In genomic region chr1:133068268-133068667, GRCm38 (mm10) we compare ENCODE assay signal across 10 mouse cellular contexts. TPM values are rescaled to one million over a fixed set of nuclear protein-coding genes. Genes with fewer than 3 reads are reported as not detected.
DNase-seq lines count a peak whose midpoint lies in the region; ATAC-seq and TF ChIP-seq lines count a peak whose summit lies in the region.
"Had no signal": no experiment of that assay in that cellular context is flagged by ENCODE, and none has a peak within 500 bp of the region (broad histone marks: within the 10 kb centered on the region; RNA-seq: fewer than 3 reads in every experiment).

No protein-coding gene starts in this region.

- no peak overlapping the region for H3K4me3 ChIP-seq in kidney, postnatal 0 days (replicated peaks; ENCODE audit: low read depth, low read length)
- no peak overlapping the region for H3K4me3 ChIP-seq in forebrain, embryonic 12.5 days (replicated peaks)
- H3K4me3 ChIP-seq in heart, embryonic 14.5 days (ENCODE audit: control insufficient read depth in 1 of 2, insufficient read depth in 1 of 2, low read depth in 1 of 2, low read length in 2 of 2): peak overlapping the region; percentile 28 to 39
- H3K4me3 ChIP-seq in midbrain, embryonic 14.5 days (replicated peaks; ENCODE audit: low read depth, low read length): no peak overlapping the region
- H3K4me3 ChIP-seq: embryonic facial prominence, embryonic 12.5 days had no signal

- no peak overlapping the region for H3K9ac ChIP-seq in kidney, postnatal 0 days (ENCODE audit: low read depth, low read length)
- H3K9ac ChIP-seq in forebrain, embryonic 12.5 days: no peak overlapping the region
- peak overlapping the region; percentile 77 for H3K9ac ChIP-seq in heart, embryonic 14.5 days (ENCODE audit: low read length)
- H3K9ac ChIP-seq in midbrain, embryonic 14.5 days (replicated peaks; ENCODE audit: low read length): no peak overlapping the region; the same call in 1 of the 2 replicates
- H3K9ac ChIP-seq: embryonic facial prominence, embryonic 12.5 days; liver, embryonic 14.5 days had no signal

- 52% methylated on average over 5 of the region's 5 CpGs for WGBS in kidney, postnatal 0 days
- 66% methylated on average over 4 of the region's 5 CpGs for WGBS in forebrain, embryonic 12.5 days
- 18% methylated on average over 5 of the region's 5 CpGs for WGBS in heart, embryonic 14.5 days
- 64% methylated on average over 5 of the region's 5 CpGs for WGBS in midbrain, embryonic 14.5 days

- ATAC-seq in kidney, postnatal 0 days (replicated peaks; ENCODE audit: low FRiP score, low read depth): 0 out of 2 replicates have a peak, but pooled peaks have one; percentile 33
- ATAC-seq in forebrain, embryonic 12.5 days (ENCODE audit: low FRiP score): no peak
- ATAC-seq in heart, embryonic 14.5 days (ENCODE audit: insufficient number of reproducible peaks, insufficient read depth, low FRiP score, low read depth): peak; percentile 78
- no peak for ATAC-seq in midbrain, embryonic 14.5 days (ENCODE audit: low FRiP score, low TSS enrichment)

- 0 out of 2 replicates have a peak, but pooled peaks cover 7% of the 10 kb centered on the region for H3K36me3 ChIP-seq in kidney, postnatal 0 days (ENCODE audit: insufficient read depth, low read length)
- peaks cover 81% of the 10 kb centered on the region for H3K36me3 ChIP-seq in forebrain, embryonic 12.5 days (replicated peaks)
- H3K36me3 ChIP-seq in heart, embryonic 14.5 days (ENCODE audit: control insufficient read depth, insufficient read depth, low read length): peaks cover 54% of the 10 kb centered on the region
- H3K36me3 ChIP-seq in midbrain, embryonic 14.5 days (ENCODE audit: control insufficient read depth, insufficient read depth, low read length): peaks cover 56% of the 10 kb centered on the region

- H3K27ac ChIP-seq in kidney, postnatal 0 days: peak overlapping the region; percentile 47; the same call in 1 of the 2 replicates
- H3K27ac ChIP-seq in forebrain, embryonic 12.5 days: 0 out of 2 replicates have a peak overlapping the region, but pooled peaks have one; percentile 9
- H3K27ac ChIP-seq in heart, embryonic 14.5 days (replicated peaks in 1 of 2; ENCODE audit: control insufficient read depth in 1 of 2, insufficient read depth in 1 of 2, low read depth in 2 of 2, low read length in 2 of 2): peak overlapping the region; percentile 97
- H3K27ac ChIP-seq in midbrain, embryonic 14.5 days (replicated peaks; ENCODE audit: low read depth, low read length): peak overlapping the region; percentile 34
- H3K27ac ChIP-seq: embryonic facial prominence, embryonic 12.5 days; liver, embryonic 14.5 days had no signal

- TF ChIP-seq CTCF in kidney, postnatal 0 days (IDR thresholded peaks at IDR 0.05; ENCODE audit: low read depth): no peak

- no peaks in the 10 kb centered on the region for H3K27me3 ChIP-seq in kidney, postnatal 0 days (ENCODE audit: insufficient read depth, low read length)
- H3K27me3 ChIP-seq in forebrain, embryonic 12.5 days: no peaks in the 10 kb centered on the region
- H3K27me3 ChIP-seq in heart, embryonic 14.5 days (ENCODE audit: control insufficient read depth, insufficient read depth, low read length): no peaks in the 10 kb centered on the region
- no peaks in the 10 kb centered on the region for H3K27me3 ChIP-seq in midbrain, embryonic 14.5 days (ENCODE audit: control insufficient read depth, insufficient read depth, low read length)
- H3K27me3 ChIP-seq: embryonic facial prominence, embryonic 12.5 days had no signal

- H3K4me2 ChIP-seq in kidney, postnatal 0 days (ENCODE audit: low read length): no peak overlapping the region
- no peak overlapping the region for H3K4me2 ChIP-seq in forebrain, embryonic 12.5 days
- peak overlapping the region; percentile 70 for H3K4me2 ChIP-seq in heart, embryonic 14.5 days (ENCODE audit: low read length)
- H3K4me2 ChIP-seq in midbrain, embryonic 14.5 days (ENCODE audit: low read length): no peak overlapping the region
- H3K4me2 ChIP-seq: embryonic facial prominence, embryonic 12.5 days had no signal

- H3K4me1 ChIP-seq in kidney, postnatal 0 days (replicated peaks; ENCODE audit: insufficient read depth, low read length): no peaks in the 10 kb centered on the region
- peaks cover 16% of the 10 kb centered on the region for H3K4me1 ChIP-seq in forebrain, embryonic 12.5 days
- H3K4me1 ChIP-seq in heart, embryonic 14.5 days (ENCODE audit: control insufficient read depth in 2 of 2, insufficient read depth in 2 of 2, low read length in 2 of 2): peaks cover 57 to 69% of the 10 kb centered on the region in 2 experiments
- H3K4me1 ChIP-seq in midbrain, embryonic 14.5 days (ENCODE audit: control insufficient read depth, insufficient read depth, low read length): no peaks in the 10 kb centered on the region

- H3K9me3 ChIP-seq in kidney, postnatal 0 days (replicated peaks; ENCODE audit: low read length): no peaks in the 10 kb centered on the region
- H3K9me3 ChIP-seq in forebrain, embryonic 12.5 days: no peaks in the 10 kb centered on the region
- 0 out of 2 replicates have a peak, but pooled peaks cover 3% of the 10 kb centered on the region for H3K9me3 ChIP-seq in heart, embryonic 14.5 days (ENCODE audit: control insufficient read depth, low read length)
- H3K9me3 ChIP-seq in midbrain, embryonic 14.5 days (ENCODE audit: control insufficient read depth, low read length): no peaks in the 10 kb centered on the region
- H3K9me3 ChIP-seq: embryonic facial prominence, embryonic 12.5 days had no signal

- no peak for DNase-seq in kidney, postnatal 0 days (ENCODE audit: low spot score)
- DNase-seq in kidney, adult 9 months: no peak
- no peak for DNase-seq in midbrain, embryonic 14.5 days
- no peak for DNase-seq in Muller cell, postnatal 12 days (ENCODE audit: inconsistent ontology term)
- DNase-seq in ovary, adult 18-20 months (ENCODE audit: low spot score): no peak
- no peak for DNase-seq in layer of hippocampus, postnatal 10 days (ENCODE audit: low spot score in 2 of 2)

RNA-seq across cellular contexts. Expression of gene Pik3c2b, which starts 22.8 kb away (rescaled TPM):
- 3.0 and 3.2 TPM in 2 replicates for polyA plus RNA-seq in kidney, postnatal 0 days (2015; fragmentation: Nextera tagmentation; extraction: Ambion mirVana)
- polyA plus RNA-seq in forebrain, embryonic 12.5 days (2016; fragmentation: Nextera tagmentation; extraction: Ambion mirVana): 21.3 and 22.0 TPM in 2 replicates
- 11.4 and 12.8 TPM in 2 replicates for polyA plus RNA-seq in heart, embryonic 14.5 days (2014; fragmentation: Nextera tagmentation; extraction: Ambion mirVana)
- 14.3 and 17.0 TPM in 2 replicates for polyA plus RNA-seq in midbrain, embryonic 14.5 days (2014; fragmentation: Nextera tagmentation; extraction: Ambion mirVana)
- total RNA-seq in layer of hippocampus, postnatal 10 days (2021): 10 to 100 TPM; 27.1 to 28.0 TPM

RNA-seq across cellular contexts. Expression of gene Mdm4, which starts 37.9 kb away (rescaled TPM):
- polyA plus RNA-seq in kidney, postnatal 0 days (2015; fragmentation: Nextera tagmentation; extraction: Ambion mirVana): 16.7 and 17.5 TPM in 2 replicates
- 52.8 and 53.1 TPM in 2 replicates for polyA plus RNA-seq in forebrain, embryonic 12.5 days (2016; fragmentation: Nextera tagmentation; extraction: Ambion mirVana)
- polyA plus RNA-seq in heart, embryonic 14.5 days (2014; fragmentation: Nextera tagmentation; extraction: Ambion mirVana): 34.7 and 38.2 TPM in 2 replicates
- 52.5 and 53.5 TPM in 2 replicates for polyA plus RNA-seq in midbrain, embryonic 14.5 days (2014; fragmentation: Nextera tagmentation; extraction: Ambion mirVana)
- total RNA-seq in layer of hippocampus, postnatal 10 days (2021): 10 to 100 TPM; 93.0 to 99.9 TPM

Comparison
In these comparisons a context has a peak if more than half of its experiments do, and no peak if none do; other contexts are left out.
1. ATAC-seq: peak in kidney, postnatal 0 days (single experiment) and heart, embryonic 14.5 days (single experiment); none in forebrain, embryonic 12.5 days (single experiment) and midbrain, embryonic 14.5 days (single experiment).
2. H3K27ac ChIP-seq: peak in every context shown above with its lines; median percentile 97 in heart, embryonic 14.5 days; 47 in kidney, postnatal 0 days; 34 in midbrain, embryonic 14.5 days; 9 in forebrain, embryonic 12.5 days.
3. H3K4me3 ChIP-seq: peak in heart, embryonic 14.5 days (2 of 2); none in kidney, postnatal 0 days (single experiment), forebrain, embryonic 12.5 days (single experiment) and midbrain, embryonic 14.5 days (single experiment).